Mouse (Mus musculus) activated CD4-positive, CD25-positive, alpha-beta regulatory T cell, adult 4 months (primary cell): ENCODE measurements around the gene Stmn3. TPM values are rescaled to one million over a fixed set of nuclear protein-coding genes. Genes with fewer than 3 reads are reported as not detected.

Experiments used
- ATAC-seq: one replicate; pipeline ENCODE4 v1.8.0; 2017
- polyA plus RNA-seq, 2 experiments: library from polyadenylated mRNA; unstranded; fragments of 100-300 nt; shearing (Covaris generic); gene quantifications; one replicate each; pipeline ENCODE4 v1.2.1; 2017

Gene Stmn3
- polyA plus RNA-seq, 2 experiments from 2014 or later: 0.40 TPM; not detected in 1

DNA sequence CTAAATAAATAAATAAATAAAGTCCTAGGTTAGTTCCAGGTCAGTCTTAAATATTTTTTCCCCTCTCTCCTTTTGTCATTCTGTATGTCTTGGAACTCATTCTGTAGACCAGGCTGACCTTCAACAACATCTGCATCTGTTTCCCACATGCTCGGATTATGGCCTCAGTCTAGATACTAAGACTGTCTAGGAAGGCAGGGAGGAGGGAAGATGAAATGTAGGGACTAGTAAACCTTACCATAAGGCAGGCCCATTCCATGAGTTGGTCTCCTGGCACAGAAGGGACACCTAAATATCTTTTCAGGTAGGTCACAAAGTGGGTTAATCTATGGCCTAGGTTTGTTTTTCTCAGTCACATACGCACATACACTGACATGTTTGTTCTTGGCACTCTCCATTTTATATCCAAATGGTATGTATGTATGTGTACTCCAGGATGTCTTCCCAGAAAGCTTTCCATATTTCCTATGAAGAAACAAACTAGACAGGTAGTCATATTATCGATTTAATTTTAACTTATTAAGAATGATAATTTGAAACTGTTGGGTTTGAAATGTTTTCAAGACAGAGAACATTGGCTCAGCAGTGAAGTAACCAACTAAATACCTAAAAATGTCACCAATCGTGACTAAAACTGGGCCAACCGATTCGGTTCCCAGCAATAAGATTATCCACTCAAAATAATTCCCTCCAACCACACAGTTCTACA is 27.5 kb downstream of the Stmn3 start:
- no peak for ATAC-seq

DNA sequence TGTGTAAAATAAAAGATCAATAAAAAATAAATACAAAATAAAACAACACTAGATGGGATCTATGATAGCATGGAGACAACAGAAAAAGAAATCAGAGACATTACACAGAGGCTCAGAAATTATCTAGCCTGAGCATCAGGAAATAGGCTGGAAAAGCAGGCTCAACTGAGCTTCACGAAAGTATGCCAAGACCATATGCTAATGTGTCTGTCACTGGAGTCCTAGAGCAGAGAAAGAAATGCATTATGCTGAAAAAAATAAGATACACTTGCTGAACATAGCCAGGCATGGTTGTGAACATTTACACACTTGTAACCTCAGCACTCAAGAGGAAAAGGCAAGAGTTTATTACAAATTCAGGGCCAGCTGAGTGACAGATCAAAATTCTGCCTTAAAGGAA is 34.3 kb downstream of the Stmn3 start:
- ATAC-seq: no peak

DNA sequence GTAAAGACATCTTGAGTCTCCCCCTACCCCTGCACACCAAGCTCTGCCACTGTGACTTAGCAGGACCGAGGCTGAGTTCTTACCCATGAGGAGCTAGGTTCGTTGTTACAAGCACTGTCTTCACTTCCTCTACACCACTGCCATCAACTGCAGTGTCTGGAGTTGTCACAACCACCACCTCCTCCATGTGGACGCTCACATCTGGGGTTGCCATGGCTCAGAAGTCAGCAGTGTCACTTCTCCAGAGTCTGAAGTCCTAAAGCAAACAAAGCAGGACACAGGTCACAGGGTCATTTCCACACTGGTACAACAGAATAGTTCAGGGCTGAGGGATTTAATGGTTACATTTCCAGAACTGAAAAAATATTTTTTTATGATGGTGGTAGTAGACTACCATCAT is 36.4 kb downstream of the Stmn3 start:
- no peak for ATAC-seq

DNA sequence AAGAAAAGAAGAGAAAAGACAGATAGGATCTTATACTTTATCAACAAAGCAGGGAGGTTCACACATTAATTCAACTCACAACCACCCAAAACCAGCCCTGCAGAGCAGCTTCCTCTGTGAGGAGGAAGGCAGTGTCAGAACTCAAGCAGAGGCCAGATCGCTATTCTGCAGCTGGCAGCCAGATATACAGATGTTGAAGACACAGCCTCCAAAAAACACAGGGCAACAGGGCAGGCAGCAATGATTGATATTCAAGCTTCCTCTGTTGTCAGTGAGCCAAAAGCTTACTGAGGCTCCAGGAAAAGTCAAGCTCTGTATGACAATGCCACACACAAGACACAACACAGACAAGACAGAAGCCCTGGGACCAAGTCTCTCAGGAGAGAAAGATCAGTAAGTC is 37.5 kb downstream of the Stmn3 start:
- ATAC-seq: no peak

DNA sequence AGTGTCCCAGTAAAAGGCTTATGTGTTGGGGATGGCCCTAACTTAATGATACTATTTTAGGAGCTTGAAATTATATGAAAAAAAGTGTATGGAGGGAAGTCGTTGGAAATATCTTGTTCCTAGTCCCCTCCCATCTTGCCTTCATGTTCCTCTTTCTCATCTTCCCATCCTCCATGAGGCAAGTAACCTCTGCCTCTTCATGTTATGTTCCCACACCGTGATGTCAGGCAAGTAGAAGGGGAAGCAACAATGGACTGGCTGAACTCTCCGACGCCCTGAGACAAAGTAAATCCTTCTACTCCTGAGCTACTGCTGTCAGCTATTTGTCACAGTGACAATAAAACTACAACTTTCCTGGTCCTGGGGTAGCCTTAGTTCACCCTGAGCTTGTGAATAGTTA is 39.7 kb downstream of the Stmn3 start:
- ATAC-seq: no peak

DNA sequence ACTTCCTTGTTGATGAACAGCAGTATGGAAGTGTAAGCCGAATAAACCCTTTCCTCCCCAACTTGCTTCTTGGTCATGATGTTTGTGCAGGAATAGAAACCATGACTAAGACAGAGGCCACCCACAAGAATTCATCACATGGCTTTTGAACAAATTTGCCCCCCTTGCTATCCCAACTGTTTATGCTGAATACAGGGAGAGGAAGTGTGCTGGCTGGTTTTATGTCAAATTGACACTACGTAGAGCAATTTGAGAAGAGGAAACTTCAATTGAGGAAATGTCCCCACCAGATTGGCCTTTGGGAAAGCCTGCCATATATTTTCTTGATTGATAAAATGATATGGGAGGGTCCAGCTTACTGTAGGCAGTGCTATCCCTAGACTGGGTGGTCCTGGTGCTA is 40.5 kb downstream of the Stmn3 start:
- ATAC-seq: no peak

DNA sequence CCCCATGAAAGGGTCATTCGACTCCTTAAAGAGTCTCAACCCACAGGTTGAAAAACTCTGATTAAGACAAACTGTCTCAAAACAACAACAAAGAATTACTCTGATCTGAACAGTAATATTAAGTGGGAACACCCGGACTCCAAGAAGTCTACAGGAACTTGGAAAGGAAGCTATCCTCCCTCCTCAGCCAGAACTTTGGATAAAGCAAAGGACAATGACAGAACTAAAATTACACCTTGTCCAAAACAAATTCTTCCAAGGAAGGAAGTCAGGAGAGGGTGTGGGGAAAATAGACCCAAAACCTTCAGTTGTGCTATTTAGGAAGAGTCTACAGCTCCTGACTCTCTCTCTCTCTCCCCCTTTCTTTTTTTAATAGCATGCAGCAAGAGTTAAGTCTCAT is 42.2 kb downstream of the Stmn3 start:
- no peak for ATAC-seq

DNA sequence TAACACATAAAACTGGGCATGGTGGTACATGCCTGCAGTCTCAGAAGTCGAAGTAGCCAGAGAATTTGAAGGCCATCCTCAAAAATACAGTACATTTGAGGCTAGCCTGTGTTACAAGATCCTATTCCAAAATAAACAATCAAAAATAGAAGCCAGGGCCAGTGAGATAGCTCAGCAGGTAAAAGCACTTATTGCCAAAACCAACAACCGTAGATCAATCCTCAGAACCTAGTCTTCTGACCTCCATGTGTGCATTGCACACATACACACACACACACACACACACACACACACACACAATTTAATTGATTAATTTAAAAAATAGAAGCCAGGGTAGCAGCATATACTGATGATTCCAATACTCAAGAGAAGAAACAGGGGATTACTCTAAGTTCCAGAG is 47.5 kb downstream of the Stmn3 start:
- ATAC-seq: no peak

Other genes with a start within 250 kb of the Stmn3 start
- not detected for gene Kcnq2, start 179.2 kb downstream of the Stmn3 start, polyA plus RNA-seq
- gene Eef1a2, start 157.5 kb downstream of the Stmn3 start, polyA plus RNA-seq: not detected
- 100 to 1,000 TPM; 179 to 181 TPM for gene Ppdpf, start 127.3 kb downstream of the Stmn3 start, polyA plus RNA-seq
- not detected for gene Ptk6, start 111.7 kb downstream of the Stmn3 start, polyA plus RNA-seq
- under 1 TPM; 0.18 to 0.38 TPM for gene Srms, start 101.3 kb downstream of the Stmn3 start, polyA plus RNA-seq
- 1 to 10 TPM in 1 of 2 experiments, under 1 TPM in 1; 0.73 to 1.1 TPM for gene Fndc11, start 94.5 kb downstream of the Stmn3 start, polyA plus RNA-seq
- gene Helz2, start 72.5 kb downstream of the Stmn3 start, polyA plus RNA-seq: 10 to 100 TPM; 15.5 to 18.4 TPM
- gene Gmeb2, start 26.5 kb downstream of the Stmn3 start, polyA plus RNA-seq: 10 to 100 TPM in 1 of 2 experiments, 1 to 10 TPM in 1; 8.5 to 11.4 TPM
- 10 to 100 TPM; 22.9 to 25.4 TPM for gene Rtel1, start 5.2 kb upstream of the Stmn3 start, polyA plus RNA-seq
- gene Zgpat, start 50.4 kb upstream of the Stmn3 start, polyA plus RNA-seq: 10 to 100 TPM; 22.2 to 22.8 TPM
- gene Arfrp1, start 50.9 kb upstream of the Stmn3 start, polyA plus RNA-seq: 10 to 100 TPM; 52.2 to 60.8 TPM
- gene Lime1, start 65.6 kb upstream of the Stmn3 start, polyA plus RNA-seq: 100 to 1,000 TPM; 369 to 440 TPM
- 1 to 10 TPM; 2.5 to 4.3 TPM for gene Zbtb46, start 144.9 kb upstream of the Stmn3 start, polyA plus RNA-seq
- not detected for gene Abhd16b, start 178.7 kb upstream of the Stmn3 start, polyA plus RNA-seq
- gene Tpd52l2, start 182.6 kb upstream of the Stmn3 start, polyA plus RNA-seq: 100 to 1,000 TPM in 1 of 2 experiments, 10 to 100 TPM in 1; 88.0 to 103 TPM
- 10 to 100 TPM; 36.9 to 37.1 TPM for gene Dnajc5, start 206.0 kb upstream of the Stmn3 start, polyA plus RNA-seq